Mouse (Mus musculus): ENCODE results near the gene 2310003L06Rik. TPM values are rescaled to one million over a fixed set of nuclear protein-coding genes. Genes with fewer than 3 reads are reported as not detected.

Gene 2310003L06Rik
- total RNA-seq (2021), result not detected
- long read RNA-seq, experiment 1, result 0 reads
- long read RNA-seq, experiment 2, result 0 reads

- DNase-seq (ENCODE audit: low spot score in 2 of 2), result no peak
Observed at GRCm38 (mm10) chr5:87969201-87969600, at the start of gene 2310003L06Rik, which contains the start of gene Gm28434. Gene 2310003L06Rik, plus strand, starts transcription at chr5:87969459. Gene Gm28434, plus strand, starts transcription at chr5:87969517.

DNA sequence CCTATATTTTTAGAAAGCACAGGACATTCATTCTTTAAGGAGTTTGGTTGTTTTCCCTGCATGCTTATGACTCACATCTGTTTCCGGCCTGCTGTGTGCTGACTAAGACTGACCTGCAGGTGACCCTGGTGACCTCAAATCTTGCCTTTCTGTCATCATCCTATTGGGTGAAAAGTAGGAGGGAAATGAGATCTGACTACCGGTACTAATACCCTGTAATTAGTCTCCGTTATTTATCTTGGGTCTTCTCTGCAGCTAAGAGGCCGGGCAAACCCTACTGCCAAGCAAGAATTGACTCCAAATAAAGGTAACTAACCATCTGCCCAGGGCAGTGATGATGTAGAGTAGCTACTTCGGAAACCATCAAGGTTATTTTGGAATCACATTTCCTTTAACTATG lies 43.9 kb upstream of the 2310003L06Rik start, which contains the start of gene Csn3:
Csn3 (plus strand) TSS at position 208 of the 400 bp plus-strand sequence.
- no peak for DNase-seq (ENCODE audit: low spot score in 2 of 2)

GRCm38 (mm10) chr5:87931603-87932002 lies 37.7 kb upstream of the 2310003L06Rik start:
- DNase-seq (ENCODE audit: low spot score in 2 of 2), result no peak

DNA sequence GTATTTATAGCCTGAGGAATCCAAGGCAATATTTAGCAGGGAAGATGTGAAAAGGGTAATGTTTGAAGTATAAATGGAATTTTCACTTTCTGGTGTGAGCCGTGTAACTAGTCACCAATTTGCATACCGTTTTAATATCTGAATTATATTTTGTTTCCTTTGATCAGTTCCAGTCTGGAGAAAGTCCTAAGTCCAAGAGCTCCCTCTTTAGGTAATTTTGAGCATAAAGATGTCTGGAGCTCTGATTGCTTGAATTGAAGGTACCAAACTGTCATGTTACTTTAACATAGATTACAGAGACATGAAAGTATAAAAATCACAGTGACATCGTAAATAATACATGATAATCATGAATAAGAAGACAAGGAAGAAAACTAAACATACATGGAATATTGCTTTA lies 28.5 kb upstream of the 2310003L06Rik start:
- no peak for DNase-seq (ENCODE audit: low spot score in 2 of 2)

DNA sequence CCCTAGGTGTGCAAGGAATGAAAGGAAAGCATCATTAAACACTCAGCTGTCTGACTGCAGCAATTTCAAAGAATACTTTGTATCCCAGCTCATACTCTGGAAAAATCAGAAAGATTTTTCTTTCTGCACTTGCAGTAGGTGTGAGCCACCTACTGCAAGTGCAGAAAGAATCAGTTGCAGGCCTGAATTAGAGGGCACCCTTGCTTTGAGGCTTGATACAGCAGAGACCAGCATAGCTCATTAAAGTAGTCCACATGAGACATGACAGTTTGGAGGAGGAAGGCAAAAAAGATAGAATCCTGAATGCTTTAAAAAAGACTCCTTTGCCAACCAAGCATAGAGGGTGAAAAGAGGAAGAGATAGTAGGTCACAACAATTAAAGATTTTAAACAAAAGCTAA lies 26.7 kb upstream of the 2310003L06Rik start:
- DNase-seq (ENCODE audit: low spot score in 2 of 2), result no peak

DNA sequence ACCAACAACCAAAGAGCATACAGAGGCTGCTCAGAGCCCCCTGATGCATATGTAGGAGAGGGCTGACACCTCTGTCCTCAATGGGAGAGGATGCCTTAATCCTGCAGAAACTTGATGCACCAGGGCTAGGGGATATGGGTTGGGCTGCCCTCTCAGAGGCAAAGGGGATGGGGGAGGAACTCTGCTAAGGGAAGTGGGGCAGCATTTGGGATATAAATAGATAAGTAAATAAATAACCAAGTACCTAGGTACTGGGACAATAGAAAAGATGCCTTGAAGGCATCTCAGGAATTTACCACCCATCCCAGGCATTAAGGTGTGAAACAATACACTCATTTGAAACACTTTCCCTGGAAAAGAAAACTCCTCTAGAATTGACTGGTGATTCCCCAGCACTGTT lies 17.4 kb upstream of the 2310003L06Rik start:
- no peak for DNase-seq (ENCODE audit: low spot score in 2 of 2)

DNA sequence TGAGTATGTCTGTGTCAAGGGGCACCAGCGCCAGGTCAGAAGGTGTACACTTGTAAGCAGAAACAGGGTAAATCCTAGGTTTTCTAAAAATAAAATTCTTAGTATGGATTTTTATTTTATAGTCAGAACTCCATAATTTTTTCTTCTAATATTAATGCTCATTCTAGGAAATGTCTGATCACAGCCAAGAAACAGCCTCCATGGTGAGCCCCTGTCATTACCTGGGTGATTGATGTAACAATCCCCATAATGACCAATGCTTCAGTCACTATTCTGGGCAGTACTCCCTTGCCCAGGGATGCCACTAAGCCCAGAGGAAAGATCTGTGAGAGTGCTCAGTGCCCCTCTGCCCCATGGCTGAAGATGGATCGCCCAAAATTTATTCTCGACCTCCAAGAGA lies 9.9 kb downstream of the 2310003L06Rik start, which contains the start of gene Cabs1:
Cabs1 (plus strand) TSS at position 301 of the 400 bp plus-strand sequence.
- DNase-seq (ENCODE audit: low spot score in 2 of 2), result no peak

DNA sequence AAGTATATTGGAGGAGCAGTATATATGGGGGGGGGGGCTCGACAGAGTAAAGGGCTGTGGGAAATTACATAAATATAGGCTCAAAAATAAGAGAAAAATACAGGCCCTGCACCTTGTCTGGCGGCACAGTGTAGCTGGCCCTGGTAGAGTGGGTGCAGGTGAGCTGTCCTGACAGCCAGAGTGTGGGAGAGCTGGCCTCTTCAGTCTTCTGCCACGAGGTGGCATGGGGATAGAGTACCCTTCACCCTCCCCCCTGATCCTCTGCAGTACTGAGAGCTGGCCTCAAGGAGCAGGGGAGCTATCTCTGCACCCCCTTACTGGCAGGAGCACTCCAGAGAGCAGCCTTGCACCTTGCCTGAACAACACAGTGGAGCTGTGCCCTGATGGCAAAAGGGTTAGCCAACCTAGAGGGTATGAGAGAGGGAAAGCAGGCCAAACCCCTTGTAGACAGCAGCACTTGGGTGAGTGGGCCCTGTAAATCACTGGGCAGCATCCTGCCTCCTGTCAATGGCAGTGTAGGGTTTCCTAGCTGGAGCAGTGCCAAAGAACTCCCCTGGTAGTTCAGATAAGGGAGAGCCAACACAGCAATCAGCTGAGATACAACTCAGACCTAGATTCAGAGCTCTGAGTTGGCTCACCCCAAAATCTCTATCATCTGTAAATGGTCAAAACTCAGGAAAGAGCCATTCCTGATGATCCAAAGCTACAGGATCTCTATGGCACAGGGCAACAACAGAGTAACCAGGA lies 13.4 kb downstream of the 2310003L06Rik start:
- DNase-seq (ENCODE audit: low spot score in 2 of 2), result no peak

- no peak for DNase-seq (ENCODE audit: low spot score in 2 of 2)
Observed at GRCm38 (mm10) chr5:88002249-88002648, 33.0 kb downstream of the 2310003L06Rik start, which contains the start of gene Smr3a. Gene Smr3a, plus strand, starts transcription at chr5:88002549.

DNA sequence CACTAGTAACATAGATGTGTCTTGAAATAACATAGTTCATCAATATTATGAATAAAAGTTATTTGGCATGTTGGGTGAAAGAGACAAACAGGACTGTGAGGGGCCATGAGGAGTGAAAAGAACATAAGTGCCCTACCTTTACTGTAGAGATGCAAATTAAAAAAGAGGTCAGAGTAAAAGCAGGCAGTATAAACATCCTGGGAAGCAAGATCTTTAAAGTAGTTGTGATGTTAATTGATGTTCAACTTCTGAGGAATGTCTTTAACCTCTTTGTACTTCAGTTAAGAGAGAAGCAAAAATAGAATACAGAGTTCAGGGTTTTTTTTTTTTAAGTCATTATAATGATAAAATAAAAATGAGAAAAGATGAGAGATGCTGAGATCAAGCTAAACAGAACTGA lies 36.0 kb downstream of the 2310003L06Rik start:
- no peak for DNase-seq (ENCODE audit: low spot score in 2 of 2)

Other genes starting within 250 kb of the 2310003L06Rik start
- not detected for gene Csn1s2a, start 194.9 kb upstream of the 2310003L06Rik start, total RNA-seq (2021)
- not detected for gene Csn1s2b, start 161.4 kb upstream of the 2310003L06Rik start, total RNA-seq (2021)
- not detected for gene Prr27, start 143.8 kb upstream of the 2310003L06Rik start, total RNA-seq (2021)
- not detected for gene Odam, start 84.4 kb upstream of the 2310003L06Rik start, total RNA-seq (2021)
- not detected for gene Csn3, start 43.9 kb upstream of the 2310003L06Rik start, total RNA-seq (2021)
- not detected for gene Gm28434, start 58 bp downstream of the 2310003L06Rik start, total RNA-seq (2021)
- gene Cabs1, start 10.0 kb downstream of the 2310003L06Rik start, total RNA-seq (2021), result not detected
- not detected for gene Smr3a, start 33.1 kb downstream of the 2310003L06Rik start, total RNA-seq (2021)
- gene Smr2, start 117.1 kb downstream of the 2310003L06Rik start, total RNA-seq (2021), result not detected
- gene Gm11116, start 142.1 kb downstream of the 2310003L06Rik start, total RNA-seq (2021), result not detected
- gene Gm11115, start 184.6 kb downstream of the 2310003L06Rik start, total RNA-seq (2021), result not detected